Mouse (Mus musculus) olfactory bulb, adult 2 months (tissue): ENCODE results near the gene Lgals4.

Experiments
- CTCF ChIP-seq: fragments of 200-500 bp; IDR thresholded peaks from 2 replicates; pipeline ENCODE4 v1.5.1; 2012; ENCODE audit warnings: low read depth, mild to moderate bottlenecking, low read length, moderate library complexity; ENCODE audit not compliant: insufficient read depth
- POLR2A ChIP-seq: fragments of 200-500 bp; IDR thresholded peaks from 2 replicates; pipeline ENCODE4 v1.6.1; 2012; ENCODE audit warnings: mild to moderate bottlenecking, low read depth, low read length, moderate library complexity; ENCODE audit not compliant: insufficient read depth

GRCm38 (mm10) chr7:28862817-28863499 lies 29.3 kb downstream of the Lgals4 start:
- TF ChIP-seq CTCF: no peak
- no peak for TF ChIP-seq POLR2A
